ENCODE assay signal across 8 mouse cellular contexts in genomic region chr8:71595862-71596261, GRCm38 (mm10). TPM values are rescaled to one million over a fixed set of nuclear protein-coding genes. Genes with fewer than 3 reads are reported as not detected.
DNase-seq lines count a peak whose midpoint lies in the region; ATAC-seq and TF ChIP-seq lines count a peak whose summit lies in the region.

No protein-coding gene starts in this region.

- no peak overlapping the region for H3K4me3 ChIP-seq in bone marrow macrophage, adult 2 months (ENCODE audit: insufficient read depth, low read length)
- H3K4me3 ChIP-seq in embryonic fibroblast, embryonic 13.5 days (ENCODE audit: insufficient read depth, low read length): no peak overlapping the region
- no peak overlapping the region for H3K4me3 ChIP-seq in heart, embryonic 11.5 days (ENCODE audit: low read depth, low read length)
- no peak overlapping the region for H3K4me3 ChIP-seq in liver, embryonic 11.5 days (ENCODE audit: low read depth, low read length)

- H3K4me1 ChIP-seq in bone marrow macrophage, adult 2 months (ENCODE audit: control insufficient read depth, insufficient read depth, low read length): peaks cover 25% of the 10 kb centered on the region
- peaks cover 8% of the 10 kb centered on the region for H3K4me1 ChIP-seq in embryonic fibroblast, embryonic 13.5 days (ENCODE audit: control insufficient read depth, insufficient read depth, low read length)
- peaks cover 14% of the 10 kb centered on the region for H3K4me1 ChIP-seq in heart, embryonic 11.5 days (ENCODE audit: control insufficient read depth, insufficient read depth, low read length)
- H3K4me1 ChIP-seq in liver, embryonic 11.5 days (replicated peaks; ENCODE audit: control insufficient read depth, insufficient read depth, low read length): peaks cover 13% of the 10 kb centered on the region

- H3K27ac ChIP-seq in bone marrow macrophage, adult 2 months (ENCODE audit: insufficient read depth, low read depth, low read length): no peak overlapping the region
- H3K27ac ChIP-seq in embryonic fibroblast, embryonic 13.5 days (ENCODE audit: insufficient read depth, low read length): no peak overlapping the region
- no peak overlapping the region for H3K27ac ChIP-seq in heart, embryonic 11.5 days (ENCODE audit: low read depth, low read length)
- H3K27ac ChIP-seq in liver, embryonic 11.5 days (ENCODE audit: low read depth, low read length): no peak overlapping the region

- peaks cover 2% of the 10 kb centered on the region; the same call in 1 of the 2 replicates for H3K36me3 ChIP-seq in heart, embryonic 11.5 days (ENCODE audit: control insufficient read depth, insufficient read depth, low read length)
- H3K36me3 ChIP-seq in liver, embryonic 11.5 days (ENCODE audit: control insufficient read depth, insufficient read depth, low read length): no peaks in the 10 kb centered on the region
- H3K36me3 ChIP-seq in splenic B cell, adult 2 months (ENCODE audit: control insufficient read depth, insufficient read depth, low read length, poor library complexity, severe bottlenecking): peaks cover 2% of the 10 kb centered on the region; the same call in 1 of the 2 replicates

- peak; percentile 91 for TF ChIP-seq CTCF in bone marrow macrophage, adult 2 months (IDR thresholded peaks at IDR 0.05; ENCODE audit: low read depth, low read length)
- peak; percentile 99 for TF ChIP-seq CTCF in embryonic fibroblast, embryonic 13.5 days (IDR thresholded peaks at IDR 0.05; ENCODE audit: borderline replicate concordance, insufficient read depth, low read length)

- no peak overlapping the region for H3K4me2 ChIP-seq in heart, embryonic 11.5 days
- H3K4me2 ChIP-seq in liver, embryonic 11.5 days: no peak overlapping the region

- DNase-seq in A20 (ENCODE audit: low read depth, low spot score): peak; percentile 89
- peak; percentile 95 for DNase-seq in kidney, postnatal 10 days
- DNase-seq in liver, embryonic 11.5 days (ENCODE audit: low spot score): peak; percentile 84
- peak; percentile 81 to 90 for DNase-seq in natural killer cell, adult 2 months (ENCODE audit: low spot score in 2 of 2)
- peak; percentile 92 for DNase-seq in splenic B cell, adult 2 months (ENCODE audit: low read depth, low spot score)

- no peak overlapping the region for H3K9ac ChIP-seq in heart, embryonic 11.5 days (ENCODE audit: low read depth, low read length)
- no peak overlapping the region for H3K9ac ChIP-seq in liver, embryonic 11.5 days (ENCODE audit: low read depth, low read length)

- WGBS in heart, embryonic 11.5 days (ENCODE audit: insufficient replicate concordance): 11% methylated on average over 27 of the region's 27 CpGs
- 12% methylated on average over 27 of the region's 27 CpGs for WGBS in liver, embryonic 11.5 days

- peak; percentile 12; the same call in 1 of the 2 replicates for ATAC-seq in heart, embryonic 11.5 days (replicated peaks; ENCODE audit: insufficient number of reproducible peaks, low FRiP score, low TSS enrichment)
- ATAC-seq in liver, embryonic 11.5 days (replicated peaks; ENCODE audit: low FRiP score): peak; percentile 23

- no peaks in the 10 kb centered on the region for H3K9me3 ChIP-seq in heart, embryonic 11.5 days (replicated peaks; ENCODE audit: control insufficient read depth, low read length)
- no peaks in the 10 kb centered on the region for H3K9me3 ChIP-seq in liver, embryonic 11.5 days (ENCODE audit: control insufficient read depth, low read length)

- TF ChIP-seq POLR2A in bone marrow macrophage, adult 2 months (IDR thresholded peaks at IDR 0.05; ENCODE audit: borderline replicate concordance, low read depth, low read length): no peak
- TF ChIP-seq POLR2A in embryonic fibroblast, embryonic 13.5 days (IDR thresholded peaks at IDR 0.05; ENCODE audit: low read depth, low read length): no peak

- H3K27me3 ChIP-seq in heart, embryonic 11.5 days (ENCODE audit: control insufficient read depth, insufficient read depth, low read length): peaks cover 16% of the 10 kb centered on the region
- peaks cover 13% of the 10 kb centered on the region for H3K27me3 ChIP-seq in liver, embryonic 11.5 days (replicated peaks; ENCODE audit: control insufficient read depth, insufficient read depth, low read length)
- no peaks in the 10 kb centered on the region for H3K27me3 ChIP-seq in splenic B cell, adult 2 months (ENCODE audit: control insufficient read depth, insufficient read depth, low read length, poor library complexity, severe bottlenecking)

RNA-seq across cellular contexts. Expression of gene Fam129c, which starts 1.6 kb away (rescaled TPM):
- polyA plus RNA-seq in bone marrow macrophage, adult 2 months (2012; ENCODE audit: insufficient read depth, insufficient read length, missing spikeins): 2.5 and 2.7 TPM in 2 replicates
- 1.8 and 3.0 TPM in 2 replicates for polyA plus RNA-seq in embryonic fibroblast, embryonic 13.5 days (2011; ENCODE audit: insufficient read length, low read depth, missing spikeins)
- polyA plus RNA-seq in heart, embryonic 11.5 days (2014; fragmentation: Nextera tagmentation; extraction: Ambion mirVana): 1.9 and 2.0 TPM in 2 replicates
- polyA plus RNA-seq in liver, embryonic 11.5 days (2014; fragmentation: Nextera tagmentation; extraction: Ambion mirVana): 0.88 and 3.8 TPM in 2 replicates

RNA-seq across cellular contexts. Expression of gene Pgls, which starts 3.9 kb away (rescaled TPM):
- 83.5 and 88.9 TPM in 2 replicates for polyA plus RNA-seq in bone marrow macrophage, adult 2 months (2012; ENCODE audit: insufficient read depth, insufficient read length, missing spikeins)
- 86.0 and 99.4 TPM in 2 replicates for polyA plus RNA-seq in embryonic fibroblast, embryonic 13.5 days (2011; ENCODE audit: insufficient read length, low read depth, missing spikeins)
- polyA plus RNA-seq in heart, embryonic 11.5 days (2014; fragmentation: Nextera tagmentation; extraction: Ambion mirVana): 184 and 194 TPM in 2 replicates
- polyA plus RNA-seq in liver, embryonic 11.5 days (2014; fragmentation: Nextera tagmentation; extraction: Ambion mirVana): 200 TPM in 2 replicates

RNA-seq across cellular contexts. Expression of gene Colgalt1, which starts 14.9 kb away (rescaled TPM):
- polyA plus RNA-seq in bone marrow macrophage, adult 2 months (2012; ENCODE audit: insufficient read depth, insufficient read length, missing spikeins): 111 and 113 TPM in 2 replicates
- 147 and 163 TPM in 2 replicates for polyA plus RNA-seq in embryonic fibroblast, embryonic 13.5 days (2011; ENCODE audit: insufficient read length, low read depth, missing spikeins)
- 47.8 and 55.6 TPM in 2 replicates for polyA plus RNA-seq in heart, embryonic 11.5 days (2014; fragmentation: Nextera tagmentation; extraction: Ambion mirVana)
- 45.2 and 45.4 TPM in 2 replicates for polyA plus RNA-seq in liver, embryonic 11.5 days (2014; fragmentation: Nextera tagmentation; extraction: Ambion mirVana)

RNA-seq across cellular contexts. Expression of gene Slc27a1, which starts 27.2 kb away (rescaled TPM):
- 85.4 and 86.3 TPM in 2 replicates for polyA plus RNA-seq in bone marrow macrophage, adult 2 months (2012; ENCODE audit: insufficient read depth, insufficient read length, missing spikeins)
- 13.7 and 17.7 TPM in 2 replicates for polyA plus RNA-seq in embryonic fibroblast, embryonic 13.5 days (2011; ENCODE audit: insufficient read length, low read depth, missing spikeins)
- polyA plus RNA-seq in heart, embryonic 11.5 days (2014; fragmentation: Nextera tagmentation; extraction: Ambion mirVana): 9.2 and 10.8 TPM in 2 replicates
- 6.2 and 7.0 TPM in 2 replicates for polyA plus RNA-seq in liver, embryonic 11.5 days (2014; fragmentation: Nextera tagmentation; extraction: Ambion mirVana)

RNA-seq across cellular contexts. Expression of gene Nxnl1, which starts 29.5 kb away (rescaled TPM):
- not detected in 2 replicates for polyA plus RNA-seq in bone marrow macrophage, adult 2 months (2012; ENCODE audit: insufficient read depth, insufficient read length, missing spikeins)
- polyA plus RNA-seq in embryonic fibroblast, embryonic 13.5 days (2011; ENCODE audit: insufficient read length, low read depth, missing spikeins): not detected in 2 replicates
- polyA plus RNA-seq in heart, embryonic 11.5 days (2014; fragmentation: Nextera tagmentation; extraction: Ambion mirVana): not detected in 2 replicates
- polyA plus RNA-seq in liver, embryonic 11.5 days (2014; fragmentation: Nextera tagmentation; extraction: Ambion mirVana): 0.23 and 0.30 TPM in 2 replicates
